Mouse (Mus musculus): ENCODE data around the gene Haspin. TPM values are rescaled to one million over a fixed set of nuclear protein-coding genes. Genes with fewer than 3 reads are reported as not detected.

Haspin gene
- under 1 TPM; 0.75 to 0.92 TPM for total RNA-seq (2021)

DNA sequence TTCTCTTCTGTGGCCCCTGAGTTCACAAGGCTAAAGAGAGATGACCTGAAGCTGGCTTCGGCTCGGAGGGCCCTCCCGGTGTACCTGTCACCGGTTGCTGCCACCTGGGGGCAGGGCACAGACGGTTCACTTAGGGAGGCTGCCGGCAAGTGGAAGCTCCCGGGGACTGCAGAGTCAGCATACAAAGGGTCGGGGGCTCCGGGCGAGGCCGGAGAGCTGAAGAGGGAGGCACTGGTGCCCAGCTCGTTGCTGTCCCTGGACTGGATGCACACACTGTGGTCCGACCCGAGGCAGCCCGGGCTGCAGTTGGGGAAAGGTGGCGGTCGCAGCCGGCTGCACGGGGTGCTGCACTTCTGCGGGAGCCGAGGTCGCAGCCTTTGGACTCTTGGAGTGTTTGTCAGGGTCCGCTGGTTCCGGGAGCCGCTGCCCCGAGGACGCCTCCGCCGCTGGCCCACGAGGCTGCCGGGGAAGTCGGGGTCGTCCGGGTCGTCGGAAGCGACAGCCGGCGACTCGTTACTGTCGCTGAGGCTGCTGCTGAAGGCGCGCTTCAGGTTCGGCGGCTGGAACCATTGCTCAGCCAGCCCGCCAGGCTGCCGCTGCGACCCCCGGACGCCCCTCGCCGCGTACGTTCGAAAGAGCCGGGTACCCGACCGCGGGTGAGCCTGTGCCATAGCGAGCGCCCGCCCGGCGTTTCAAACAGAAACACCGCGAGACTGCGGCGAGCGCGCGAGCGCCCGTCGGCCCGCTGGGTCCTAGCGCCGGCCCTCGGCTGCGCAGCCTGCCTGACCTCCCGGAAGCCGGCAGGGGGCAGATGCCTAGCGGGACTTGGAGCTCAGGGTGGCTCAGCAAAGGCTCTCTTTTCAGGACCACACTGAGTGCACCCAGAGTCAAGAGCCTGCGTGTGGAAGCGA, at the start of gene Haspin:
Haspin (minus strand) TSS at position 704 of the 911 bp plus-strand sequence.
- intact Hi-C loops (cut with DNase I): loop anchor here (10.0 kb wide), 2 partner anchors 147 to 1237 kb away; no protein-coding TSS in a partner anchor

DNA sequence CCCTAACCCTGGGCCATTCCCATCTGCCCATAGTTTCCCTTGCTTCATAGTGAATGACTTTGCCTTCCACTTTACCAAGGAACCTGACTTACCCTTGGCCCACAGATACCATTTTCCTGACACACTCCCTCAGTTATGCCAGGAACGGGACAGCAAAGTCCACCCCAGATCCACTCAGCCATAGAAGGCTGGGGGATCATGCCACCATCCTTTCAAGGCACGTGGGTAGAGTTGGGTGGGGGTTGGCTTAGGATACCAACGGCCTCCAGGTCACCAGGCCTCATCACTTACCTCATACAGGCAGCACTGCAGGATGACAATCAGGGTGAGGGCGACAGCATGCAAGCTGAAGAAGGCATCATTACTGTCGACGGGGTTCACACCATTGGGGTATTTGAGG, 49.1 kb upstream of the Haspin start:
- intact Hi-C loops (cut with DNase I): no loop called here
- no peak for DNase-seq (ENCODE audit: extremely low spot score in 1 of 2, low spot score in 2 of 2)

More for the DNA sequence above, at the start of gene Haspin:
- DNase-seq (ENCODE audit: extremely low spot score in 1 of 2, low spot score in 2 of 2): peak; percentile 84 to 95

DNA sequence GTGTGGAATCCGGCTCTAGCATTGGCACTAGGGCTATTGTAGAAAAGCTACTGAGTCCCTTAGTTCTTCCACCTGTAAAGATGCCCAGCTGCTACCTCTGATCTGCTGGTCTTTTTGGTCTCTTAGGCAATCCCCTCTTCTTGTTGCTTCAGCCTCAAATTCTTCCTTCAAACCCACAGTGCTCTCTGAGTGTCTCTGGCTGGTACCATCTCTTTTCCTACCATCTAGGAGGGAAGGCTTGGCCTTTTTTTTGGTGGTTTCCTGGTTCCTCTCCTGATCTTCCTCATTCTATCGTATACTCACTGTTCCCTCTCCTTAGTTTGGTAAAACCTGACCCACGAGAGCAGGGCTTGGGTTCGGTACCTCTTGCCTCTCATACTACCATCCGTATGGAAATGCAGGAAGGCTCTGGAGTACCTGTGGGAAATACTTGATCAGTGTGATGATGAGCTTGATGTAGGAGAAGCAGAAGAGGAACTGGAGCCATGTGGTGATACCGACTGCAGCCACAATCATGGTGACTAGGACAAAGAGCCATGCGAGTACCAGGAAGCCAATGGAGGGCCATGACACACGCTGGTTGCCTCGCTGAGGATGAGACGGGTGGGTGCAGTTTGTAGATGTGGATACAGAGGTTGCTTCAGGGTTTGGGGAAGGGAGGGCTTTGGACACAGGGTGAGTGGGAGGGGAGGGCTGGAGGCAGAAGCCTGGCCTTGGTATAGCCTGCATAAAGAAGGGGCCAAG, 48.0 kb upstream of the Haspin start:
- peak in 1 of 2 experiments; percentile 10 for DNase-seq (ENCODE audit: extremely low spot score in 1 of 2, low spot score in 2 of 2)
- intact Hi-C loops (cut with DNase I): no loop called here

DNA sequence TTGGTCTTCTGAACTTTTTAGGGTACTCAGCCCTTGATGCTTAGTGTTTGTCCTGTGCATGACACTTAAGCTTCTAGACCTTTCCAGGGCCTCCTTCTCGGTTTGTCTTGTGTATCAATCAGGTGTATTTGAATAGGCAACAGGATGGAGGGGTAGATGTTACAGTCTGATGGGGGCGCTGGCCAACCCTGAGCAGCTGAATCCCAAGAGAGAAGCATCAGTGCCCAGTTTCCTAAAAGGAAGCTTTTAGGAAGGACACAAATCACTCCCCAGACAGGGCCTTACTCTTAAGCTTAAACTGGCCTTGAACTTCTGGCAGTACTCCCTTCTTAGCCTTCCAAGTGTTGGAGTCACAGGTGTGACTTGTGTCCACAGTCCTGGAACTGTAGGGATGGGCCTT, 39.8 kb upstream of the Haspin start:
- DNase-seq (ENCODE audit: extremely low spot score in 1 of 2, low spot score in 2 of 2): no peak
- intact Hi-C loops (cut with DNase I): no loop called here

DNA sequence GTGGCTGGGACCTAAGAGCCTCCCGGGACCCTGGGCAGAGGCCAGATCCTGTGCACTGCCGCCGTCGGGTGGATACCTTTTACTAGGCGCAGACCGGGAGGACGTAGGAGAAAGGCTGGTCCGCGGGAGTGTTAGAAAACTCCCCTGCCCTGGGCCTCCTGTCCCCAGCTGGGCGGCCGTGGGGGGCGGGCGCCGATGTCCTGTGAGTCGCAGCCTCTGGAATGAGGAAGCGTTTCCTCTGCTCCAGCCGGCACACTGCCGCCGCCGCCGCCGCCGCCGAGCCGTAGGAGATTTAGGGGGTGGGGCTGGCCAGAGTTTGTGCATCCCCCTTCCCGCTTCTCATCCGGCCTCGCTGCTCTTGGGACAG, 39.4 kb upstream of the Haspin start:
- peak in 1 of 2 experiments; percentile 92 for DNase-seq (ENCODE audit: extremely low spot score in 1 of 2, low spot score in 2 of 2)
- intact Hi-C loops (cut with DNase I): no loop called here

DNA sequence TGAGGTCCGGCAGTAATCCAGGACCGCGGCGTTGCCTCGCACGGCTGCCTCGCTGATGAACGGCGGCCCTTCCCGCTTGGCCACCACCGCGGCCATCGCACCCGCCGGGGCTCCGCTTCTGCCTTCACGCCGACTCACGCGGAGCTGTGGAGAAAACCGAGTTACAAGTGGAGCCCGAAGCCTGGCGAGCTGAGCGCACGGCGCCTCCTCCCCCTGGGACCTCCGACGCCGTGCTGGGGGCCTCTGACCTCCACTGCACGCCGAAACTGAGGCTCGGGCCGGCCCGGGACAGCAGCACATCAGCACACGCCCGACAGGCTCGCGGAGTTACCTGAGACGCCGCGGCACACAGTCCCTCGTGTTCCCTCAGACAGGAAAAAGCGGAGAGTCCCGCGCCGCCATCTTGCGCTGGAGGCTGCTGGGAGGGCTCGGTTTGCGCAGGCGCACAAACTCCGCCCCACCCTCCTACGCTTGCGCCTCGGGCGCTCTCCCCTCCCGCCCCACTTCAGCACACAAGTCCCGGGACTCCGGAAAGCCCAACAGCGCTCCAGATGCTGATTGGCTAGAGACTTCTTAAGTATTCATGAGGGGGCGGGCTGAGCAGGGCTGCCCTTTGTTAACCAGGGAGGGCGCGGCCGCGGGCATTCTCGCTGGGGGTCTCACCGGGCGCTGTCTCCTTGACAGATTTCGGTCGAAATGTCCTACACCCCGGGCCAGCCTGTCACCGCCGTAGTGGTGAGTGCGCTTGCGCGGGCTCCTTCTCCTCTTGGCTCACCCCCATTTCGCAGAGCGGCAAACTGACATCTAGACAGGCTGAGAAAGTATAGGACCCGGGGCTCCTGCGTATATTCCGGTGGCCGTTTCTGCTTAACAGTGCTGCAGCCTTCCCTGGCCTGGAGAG, 38.8 kb upstream of the Haspin start, which contains the start of the genes Emc6 and Tax1bp3:
Emc6 (minus strand) TSS at position 430 of the 901 bp plus-strand sequence.
Tax1bp3 (plus strand) TSS at position 476 of the 901 bp plus-strand sequence.
- DNase-seq (ENCODE audit: extremely low spot score in 1 of 2, low spot score in 2 of 2): peak; percentile 93 to 98
- intact Hi-C loops (cut with DNase I): no loop called here

DNA sequence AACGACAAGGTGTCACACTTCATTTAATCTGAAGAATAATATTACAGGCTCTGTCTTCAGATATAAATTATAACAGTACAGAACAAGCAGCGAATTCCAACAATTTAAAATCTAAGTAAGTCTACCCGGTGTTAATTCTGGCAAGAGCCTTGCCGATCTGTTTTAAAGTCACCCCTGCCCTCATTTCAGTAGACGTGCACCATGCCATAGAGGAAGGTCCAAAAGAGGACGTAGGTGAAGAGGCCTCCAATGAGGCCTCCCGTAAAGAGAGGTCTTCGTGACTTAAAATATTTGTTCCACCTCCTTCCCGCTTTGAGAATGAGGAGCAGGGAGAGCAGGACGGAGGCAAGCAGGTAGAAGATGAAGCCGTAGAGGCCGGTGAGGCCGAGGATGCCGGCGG, 38.1 kb upstream of the Haspin start:
- DNase-seq (ENCODE audit: extremely low spot score in 1 of 2, low spot score in 2 of 2): no peak
- intact Hi-C loops (cut with DNase I): no loop called here

DNA sequence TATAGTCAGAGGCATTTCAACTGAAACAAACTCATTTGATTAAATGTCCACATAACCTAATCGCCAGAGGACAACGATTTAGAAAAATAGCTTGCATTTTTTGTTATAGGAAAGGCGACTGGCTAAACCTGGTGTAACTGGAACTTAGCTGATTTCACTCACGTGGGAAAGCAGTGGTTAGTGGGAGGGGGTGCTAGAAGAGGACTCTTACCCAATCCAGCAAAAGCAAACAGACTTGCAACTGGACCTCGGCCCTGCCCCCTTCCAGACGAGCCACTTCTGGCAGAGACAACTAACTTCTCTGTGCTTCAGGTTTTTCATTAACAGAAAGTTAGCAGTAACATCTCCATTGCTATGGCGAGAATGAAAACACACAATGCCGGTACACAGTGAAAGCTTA, 37.5 kb upstream of the Haspin start:
- DNase-seq (ENCODE audit: extremely low spot score in 1 of 2, low spot score in 2 of 2): no peak
- intact Hi-C loops (cut with DNase I): no loop called here

DNA sequence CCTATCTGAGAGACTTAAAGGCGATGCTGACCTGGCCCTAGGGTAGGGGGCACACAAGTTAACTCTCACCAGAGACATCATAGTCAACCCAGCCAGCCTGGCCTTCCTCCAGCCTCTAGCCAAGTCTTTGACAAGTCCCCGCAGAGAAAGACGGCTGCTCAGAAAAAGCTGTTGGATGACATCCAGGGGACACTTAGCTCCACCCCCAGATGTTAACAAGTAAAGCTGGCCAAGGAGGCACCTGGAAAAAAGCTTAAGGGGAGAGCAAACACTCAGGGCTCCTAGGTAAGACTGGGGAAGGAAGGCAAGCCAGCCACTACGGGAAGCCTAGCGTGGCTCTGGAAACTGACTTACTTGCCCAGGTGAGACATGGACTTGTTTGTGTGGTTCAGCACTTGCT, 34.1 kb upstream of the Haspin start:
- intact Hi-C loops (cut with DNase I): no loop called here
- DNase-seq (ENCODE audit: extremely low spot score in 1 of 2, low spot score in 2 of 2): peak in 1 of 2 experiments; percentile 74

DNA sequence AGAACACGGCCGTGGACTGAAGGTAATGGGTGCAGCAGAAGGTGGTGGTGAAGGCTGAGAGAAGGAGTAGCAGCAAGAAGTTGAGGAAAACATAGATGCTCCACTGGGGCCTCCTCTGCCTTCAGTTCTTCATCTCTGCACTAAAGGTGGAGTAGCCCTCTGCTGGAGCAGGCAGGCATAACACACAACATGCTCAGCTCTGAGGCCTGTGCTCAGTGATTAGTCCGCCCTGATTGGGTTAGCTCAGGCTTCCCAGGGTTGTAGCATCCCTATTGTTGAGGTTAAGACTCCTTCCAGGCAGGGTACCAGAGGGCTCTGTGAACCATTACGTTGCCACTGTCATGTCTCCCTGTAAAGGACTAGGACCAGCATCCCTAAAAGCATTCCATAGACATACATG, 31.1 kb upstream of the Haspin start:
- intact Hi-C loops (cut with DNase I): no loop called here
- DNase-seq (ENCODE audit: extremely low spot score in 1 of 2, low spot score in 2 of 2): peak in 1 of 2 experiments; percentile 69

DNA sequence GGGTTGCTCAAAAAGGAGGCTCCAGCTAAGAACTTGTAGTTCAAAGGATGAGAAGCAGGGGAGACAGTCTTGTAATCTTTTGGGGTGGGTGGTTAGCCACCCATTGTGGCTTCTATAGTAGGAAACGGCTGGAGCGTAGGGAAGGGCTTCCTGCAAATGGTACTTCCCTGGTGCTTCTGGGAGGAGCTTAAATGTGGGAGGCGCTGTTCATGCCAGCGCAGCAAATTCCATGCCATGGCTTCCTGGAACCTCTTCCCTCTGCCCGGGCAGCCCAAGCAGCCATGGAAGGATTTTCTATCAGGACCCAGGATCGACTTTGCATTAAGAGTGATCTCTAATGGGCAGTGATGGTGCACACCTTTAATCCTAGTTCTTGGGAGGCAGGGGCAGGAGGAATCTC, 30.5 kb upstream of the Haspin start:
- intact Hi-C loops (cut with DNase I): no loop called here
- DNase-seq (ENCODE audit: extremely low spot score in 1 of 2, low spot score in 2 of 2): no peak

DNA sequence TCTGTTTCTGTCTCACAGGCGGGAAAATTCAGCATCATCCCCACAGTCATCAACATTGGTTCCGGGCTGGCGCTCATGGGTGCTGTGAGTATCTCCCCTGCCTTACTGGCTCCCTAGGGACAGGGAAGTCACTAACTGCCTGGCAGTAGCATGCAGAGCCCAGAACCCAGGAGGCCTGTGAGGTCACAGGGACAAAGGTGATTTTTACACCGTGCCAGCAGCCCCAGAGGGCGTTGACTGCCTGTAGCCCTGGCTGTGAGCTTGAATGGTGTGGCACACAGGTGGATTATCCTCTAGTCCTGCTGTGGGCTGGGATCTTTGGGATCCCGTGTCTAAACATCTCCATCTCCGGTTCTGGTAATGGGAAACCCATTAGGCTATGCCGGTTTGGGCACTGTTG, 30.0 kb upstream of the Haspin start:
- no peak for DNase-seq (ENCODE audit: extremely low spot score in 1 of 2, low spot score in 2 of 2)
- intact Hi-C loops (cut with DNase I): no loop called here

DNA sequence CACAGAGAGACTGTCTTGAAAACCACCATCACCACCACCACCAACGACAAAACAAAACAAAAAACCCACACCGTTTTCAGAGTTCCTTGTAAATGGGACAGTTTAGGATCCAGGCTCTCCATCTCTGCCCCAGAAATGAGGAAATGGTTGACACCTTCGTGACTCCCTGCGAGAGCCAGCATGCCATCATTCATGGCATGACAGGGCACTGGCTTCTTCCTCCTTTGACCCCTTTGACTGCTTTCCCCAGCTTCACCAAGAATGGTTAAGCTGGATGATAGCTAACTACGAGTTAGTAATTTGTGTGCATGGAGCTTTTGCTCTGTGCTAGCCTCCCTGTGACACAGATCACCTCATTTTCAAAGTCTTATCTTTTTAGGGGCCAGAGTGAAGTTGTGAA, 24.2 kb upstream of the Haspin start:
- DNase-seq (ENCODE audit: extremely low spot score in 1 of 2, low spot score in 2 of 2): no peak
- intact Hi-C loops (cut with DNase I): no loop called here

DNA sequence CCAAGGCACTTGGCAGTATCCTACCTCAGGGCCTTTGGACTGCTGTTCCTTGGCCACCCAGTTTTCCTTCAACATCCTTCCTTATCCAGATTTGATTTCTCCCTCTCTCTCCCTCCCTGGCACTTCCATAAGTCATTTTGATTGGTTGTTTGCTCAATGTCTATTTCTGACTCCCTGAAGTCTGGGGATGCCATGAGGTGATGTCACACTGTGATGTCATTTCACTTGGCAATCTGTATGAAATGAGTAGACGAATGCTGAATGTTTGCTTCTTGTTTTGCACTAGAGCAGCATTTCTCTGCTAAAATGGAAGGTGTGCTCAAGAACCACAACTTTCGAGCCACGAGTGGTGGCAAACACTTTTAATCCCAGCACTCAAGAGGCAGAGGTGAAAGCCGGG, 23.5 kb upstream of the Haspin start:
- DNase-seq (ENCODE audit: extremely low spot score in 1 of 2, low spot score in 2 of 2): no peak
- intact Hi-C loops (cut with DNase I): no loop called here

DNA sequence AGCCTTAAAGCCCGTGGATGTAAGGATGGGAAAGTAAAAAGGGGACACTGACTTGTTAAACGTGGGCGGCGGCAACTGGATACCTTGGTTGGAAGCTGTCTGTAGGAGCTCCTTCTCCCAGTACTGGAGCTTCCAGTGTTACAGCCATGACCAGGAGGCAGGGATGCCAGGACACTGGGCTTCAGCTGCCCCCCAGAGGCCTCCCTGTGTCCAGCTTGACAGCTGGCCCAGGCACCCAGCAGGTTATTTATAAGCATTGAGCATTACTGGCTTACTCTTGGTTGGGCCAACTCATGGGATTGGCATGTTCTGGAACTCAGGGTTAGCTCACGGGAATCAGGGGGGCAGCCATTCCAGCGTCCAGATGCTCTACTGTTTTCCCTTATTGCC, 22.7 kb upstream of the Haspin start:
- intact Hi-C loops (cut with DNase I): no loop called here
- no peak for DNase-seq (ENCODE audit: extremely low spot score in 1 of 2, low spot score in 2 of 2)

DNA sequence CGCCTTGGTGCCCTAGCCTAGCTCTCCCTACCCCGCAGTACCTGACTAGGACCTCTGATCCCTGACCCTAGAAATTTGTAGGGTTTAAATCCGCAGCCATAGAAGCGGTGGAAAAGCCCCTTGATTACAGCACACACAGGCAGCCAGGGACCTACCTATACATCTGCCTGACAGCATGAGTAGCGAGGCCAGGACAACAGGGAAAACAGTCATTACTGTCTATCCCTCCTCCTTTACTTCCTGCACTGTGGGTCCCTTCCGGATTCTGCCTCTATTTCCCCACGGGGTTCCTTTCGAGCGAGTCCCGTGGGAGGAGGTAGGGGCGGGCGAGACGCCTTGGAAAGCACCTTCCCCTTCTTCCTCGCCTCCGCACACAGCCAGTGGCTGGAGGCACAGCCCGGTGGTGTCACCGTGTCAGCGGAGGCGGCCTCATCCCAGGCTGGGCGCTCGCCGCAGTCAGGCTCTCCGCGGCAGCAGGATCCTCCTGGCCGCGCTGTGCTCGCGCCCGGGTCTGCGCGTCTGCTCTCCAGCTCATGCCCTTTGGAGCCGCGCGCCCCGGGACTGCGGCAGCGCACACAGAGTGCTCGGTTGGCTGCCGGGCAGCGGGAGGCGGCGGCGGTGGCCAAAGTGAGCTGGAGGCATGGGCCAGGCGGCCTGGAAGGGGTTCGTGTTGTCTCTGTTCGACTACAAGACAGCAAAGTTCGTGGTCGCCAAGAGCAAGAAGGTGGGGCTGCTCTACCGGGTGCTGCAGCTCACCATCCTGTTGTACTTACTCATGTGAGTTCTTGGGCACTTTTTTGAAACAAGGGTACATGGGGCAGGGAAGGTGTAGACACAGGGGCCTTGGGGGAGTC, 22.1 kb upstream of the Haspin start, which contains the start of gene P2rx5:
P2rx5 (plus strand) TSS at position 465 of the 854 bp plus-strand sequence.
- peak in 1 of 2 experiments; percentile 57 for DNase-seq (ENCODE audit: extremely low spot score in 1 of 2, low spot score in 2 of 2)
- intact Hi-C loops (cut with DNase I): no loop called here

DNA sequence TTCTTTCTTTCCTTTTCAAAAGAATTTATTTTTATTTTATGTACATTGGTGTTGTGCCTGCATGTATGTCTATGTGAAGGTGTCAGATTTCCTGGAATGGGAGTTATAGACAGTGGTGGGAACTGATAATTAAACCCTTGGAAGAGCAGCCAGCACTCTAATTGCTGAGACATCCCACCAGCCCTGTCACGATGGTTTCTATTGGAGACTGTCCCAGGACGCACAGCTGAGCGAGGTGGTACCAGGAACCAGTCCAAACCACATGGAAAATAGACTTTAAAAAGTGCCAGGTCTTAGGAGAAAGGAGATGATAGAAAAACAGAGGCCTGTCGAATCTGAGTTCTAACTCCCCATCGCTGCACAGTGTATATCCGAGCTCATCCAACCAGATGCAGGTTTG, 17.0 kb upstream of the Haspin start:
- intact Hi-C loops (cut with DNase I): no loop called here
- no peak for DNase-seq (ENCODE audit: extremely low spot score in 1 of 2, low spot score in 2 of 2)

DNA sequence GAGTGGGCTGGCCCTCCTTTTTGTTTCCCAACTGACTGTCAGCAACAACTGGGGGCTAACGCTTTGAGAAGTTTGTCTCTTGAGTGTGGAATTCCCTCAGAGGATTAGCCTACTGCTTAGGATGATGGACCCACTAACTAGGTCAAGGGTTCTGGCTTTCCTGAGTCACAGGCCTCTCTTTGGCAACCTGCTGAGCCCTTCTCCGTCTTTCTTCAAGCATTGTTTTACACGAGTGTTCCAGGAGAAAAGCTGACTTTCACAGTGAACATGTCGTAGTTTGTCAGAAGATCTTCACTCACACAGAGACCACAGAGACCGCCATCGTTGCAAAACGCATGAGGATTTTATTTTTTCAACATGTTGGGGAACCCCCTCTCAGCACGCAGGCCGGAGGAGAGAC, 10.1 kb upstream of the Haspin start:
- intact Hi-C loops (cut with DNase I): no loop called here
- no peak for DNase-seq (ENCODE audit: extremely low spot score in 1 of 2, low spot score in 2 of 2)
